Mouse (Mus musculus): ENCODE results near the gene Npas2. TPM values are rescaled to one million over a fixed set of nuclear protein-coding genes. Genes with fewer than 3 reads are reported as not detected.

Gene Npas2
- polyA plus RNA-seq, 1 experiment = 0.75 TPM

DNA sequence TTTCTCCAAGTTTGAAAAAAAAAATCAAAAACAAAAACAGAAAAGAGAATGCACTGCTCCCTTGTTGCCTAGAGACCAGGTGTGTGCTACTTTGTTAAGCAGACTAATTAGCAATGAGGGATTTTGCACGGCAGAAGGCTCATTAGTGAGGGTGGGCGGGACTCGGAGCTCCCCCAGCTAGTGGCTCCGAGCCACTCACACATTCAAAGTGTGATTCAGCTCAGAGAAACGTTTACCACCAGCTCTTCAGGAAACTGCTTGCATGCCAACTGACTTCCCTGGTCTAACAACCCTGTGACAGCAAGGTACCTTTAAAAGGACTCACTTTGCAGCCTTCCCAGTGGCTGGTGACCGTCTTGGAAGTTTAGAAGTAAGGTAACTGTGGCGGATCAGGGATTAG is 58.1 kb downstream of the Npas2 start:
- H3K27ac ChIP-seq (ENCODE audit: insufficient read depth, low read length) = no peak overlapping the region
- H3K4me3 ChIP-seq (ENCODE audit: low read depth, low read length) = no peak overlapping the region
- H3K9me3 ChIP-seq (replicated peaks; ENCODE audit: control insufficient read depth, insufficient read depth, low read length, poor library complexity, severe bottlenecking) = no peaks in the 10 kb centered on the region
- no peaks in the 10 kb centered on the region for H3K4me1 ChIP-seq (ENCODE audit: control insufficient read depth, insufficient read depth, low read length)
- no peak for TF ChIP-seq EP300 (IDR thresholded peaks at IDR 0.05; ENCODE audit: insufficient read depth, low read depth, low read length)
- TF ChIP-seq POLR2A (IDR thresholded peaks at IDR 0.05; ENCODE audit: insufficient read depth, low read length) = no peak
- TF ChIP-seq CTCF (IDR thresholded peaks at IDR 0.05; ENCODE audit: low read depth, low read length) = no peak
- no peak overlapping the region for H3K9ac ChIP-seq (ENCODE audit: low read depth, poor library complexity, severe bottlenecking)
- no peaks in the 10 kb centered on the region for H3K27me3 ChIP-seq (ENCODE audit: control insufficient read depth, insufficient read depth, low read length, poor library complexity, severe bottlenecking)
- H3K36me3 ChIP-seq (ENCODE audit: control insufficient read depth, insufficient read depth, low read length, poor library complexity, severe bottlenecking) = no peaks in the 10 kb centered on the region

- Histone ChIP-seq H3K9ac (ENCODE audit: low read depth, poor library complexity, severe bottlenecking) (no peak overlapping the region), H3K27me3 (ENCODE audit: control insufficient read depth, insufficient read depth, low read length, poor library complexity, severe bottlenecking) (no peaks in the 10 kb centered on the region), H3K4me1 (ENCODE audit: control insufficient read depth, insufficient read depth, low read length) (no peaks in the 10 kb centered on the region), H3K36me3 (ENCODE audit: control insufficient read depth, insufficient read depth, low read length, poor library complexity, severe bottlenecking) (no peaks in the 10 kb centered on the region), H3K4me3 (ENCODE audit: low read depth, low read length) (peak overlapping the region; percentile 12; the same call in 1 of the 2 replicates), H3K27ac (ENCODE audit: insufficient read depth, low read length) (no peak overlapping the region), H3K9me3 (replicated peaks; ENCODE audit: control insufficient read depth, insufficient read depth, low read length, poor library complexity, severe bottlenecking) (no peaks in the 10 kb centered on the region)
- TF ChIP-seq CTCF (IDR thresholded peaks at IDR 0.05; ENCODE audit: low read depth, low read length) (peak; percentile 64), EP300 (IDR thresholded peaks at IDR 0.05; ENCODE audit: insufficient read depth, low read depth, low read length) (no peak), POLR2A (IDR thresholded peaks at IDR 0.05; ENCODE audit: insufficient read depth, low read length) (no peak)
Observed at GRCm38 (mm10) chr1:39253771-39254170, 60.2 kb downstream of the Npas2 start.

- no peaks in the 10 kb centered on the region for H3K4me1 ChIP-seq (ENCODE audit: control insufficient read depth, insufficient read depth, low read length)
- H3K27me3 ChIP-seq (ENCODE audit: control insufficient read depth, insufficient read depth, low read length, poor library complexity, severe bottlenecking) = no peaks in the 10 kb centered on the region
- no peak overlapping the region for H3K4me3 ChIP-seq (ENCODE audit: low read depth, low read length)
- H3K9ac ChIP-seq (ENCODE audit: low read depth, poor library complexity, severe bottlenecking) = no peak overlapping the region
- no peaks in the 10 kb centered on the region for H3K36me3 ChIP-seq (ENCODE audit: control insufficient read depth, insufficient read depth, low read length, poor library complexity, severe bottlenecking)
- no peak overlapping the region for H3K27ac ChIP-seq (ENCODE audit: insufficient read depth, low read length)
- no peak for TF ChIP-seq EP300 (IDR thresholded peaks at IDR 0.05; ENCODE audit: insufficient read depth, low read depth, low read length)
- no peak for TF ChIP-seq POLR2A (IDR thresholded peaks at IDR 0.05; ENCODE audit: insufficient read depth, low read length)
- no peak for TF ChIP-seq CTCF (IDR thresholded peaks at IDR 0.05; ENCODE audit: low read depth, low read length)
- H3K9me3 ChIP-seq (replicated peaks; ENCODE audit: control insufficient read depth, insufficient read depth, low read length, poor library complexity, severe bottlenecking) = no peaks in the 10 kb centered on the region
Observed at GRCm38 (mm10) chr1:39256051-39256450, 62.5 kb downstream of the Npas2 start.

DNA sequence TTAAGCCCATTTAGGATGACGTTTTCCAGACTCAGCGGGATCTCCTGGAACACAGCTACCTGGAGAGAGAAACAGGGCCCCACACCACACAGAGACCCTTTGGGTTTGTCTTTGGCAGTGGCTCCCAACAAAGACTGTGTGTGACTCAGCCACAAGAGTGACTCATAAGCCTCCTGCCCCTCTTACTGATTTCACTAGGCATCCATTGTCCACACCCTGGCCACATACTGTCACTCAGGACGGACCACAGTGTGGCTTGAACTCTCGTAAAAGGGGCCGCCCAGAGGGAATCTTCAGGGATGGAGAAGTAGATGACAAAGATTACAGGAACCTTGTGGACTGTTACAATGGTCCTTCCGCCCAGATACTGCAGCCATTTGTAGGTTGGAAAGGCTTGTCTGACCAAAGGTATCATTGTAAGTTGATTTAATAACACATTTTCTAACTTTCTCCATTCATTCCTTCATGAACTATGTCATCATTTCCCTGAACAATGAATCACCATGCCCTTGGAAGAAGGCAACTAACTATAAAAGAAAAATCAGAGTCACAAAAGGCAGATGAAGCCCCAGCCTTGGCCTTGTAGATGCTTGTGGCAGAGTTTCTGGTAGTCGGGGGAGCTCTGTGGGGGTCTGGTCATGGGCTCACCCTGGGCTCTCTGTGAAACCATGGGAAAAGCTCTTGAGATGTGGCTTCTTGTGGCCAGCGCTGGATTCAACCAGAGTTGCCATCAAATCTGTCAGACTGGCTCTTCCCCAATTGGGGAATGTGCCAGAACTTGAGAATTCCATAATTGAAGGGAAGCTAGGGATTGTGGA is 63.2 kb downstream of the Npas2 start:
- H3K9me3 ChIP-seq (replicated peaks; ENCODE audit: control insufficient read depth, insufficient read depth, low read length, poor library complexity, severe bottlenecking) = no peaks in the 10 kb centered on the region
- H3K4me3 ChIP-seq (ENCODE audit: low read depth, low read length) = no peak overlapping the region
- H3K4me1 ChIP-seq (ENCODE audit: control insufficient read depth, insufficient read depth, low read length) = no peaks in the 10 kb centered on the region
- H3K27me3 ChIP-seq (ENCODE audit: control insufficient read depth, insufficient read depth, low read length, poor library complexity, severe bottlenecking) = no peaks in the 10 kb centered on the region
- H3K36me3 ChIP-seq (ENCODE audit: control insufficient read depth, insufficient read depth, low read length, poor library complexity, severe bottlenecking) = no peaks in the 10 kb centered on the region
- H3K27ac ChIP-seq (ENCODE audit: insufficient read depth, low read length) = no peak overlapping the region
- TF ChIP-seq EP300 (IDR thresholded peaks at IDR 0.05; ENCODE audit: insufficient read depth, low read depth, low read length) (no peak), POLR2A (IDR thresholded peaks at IDR 0.05; ENCODE audit: insufficient read depth, low read length) (no peak), CTCF (IDR thresholded peaks at IDR 0.05; ENCODE audit: low read depth, low read length) (no peak)
- H3K9ac ChIP-seq (ENCODE audit: low read depth, poor library complexity, severe bottlenecking) = no peak overlapping the region

GRCm38 (mm10) chr1:39257331-39257594 is 63.7 kb downstream of the Npas2 start:
- TF ChIP-seq POLR2A (IDR thresholded peaks at IDR 0.05; ENCODE audit: insufficient read depth, low read length) (no peak), EP300 (IDR thresholded peaks at IDR 0.05; ENCODE audit: insufficient read depth, low read depth, low read length) (no peak), CTCF (IDR thresholded peaks at IDR 0.05; ENCODE audit: low read depth, low read length) (no peak)
- no peak overlapping the region for H3K9ac ChIP-seq (ENCODE audit: low read depth, poor library complexity, severe bottlenecking)
- no peaks in the 10 kb centered on the region for H3K4me1 ChIP-seq (ENCODE audit: control insufficient read depth, insufficient read depth, low read length)
- H3K9me3 ChIP-seq (replicated peaks; ENCODE audit: control insufficient read depth, insufficient read depth, low read length, poor library complexity, severe bottlenecking) = no peaks in the 10 kb centered on the region
- H3K27ac ChIP-seq (ENCODE audit: insufficient read depth, low read length) = no peak overlapping the region
- H3K4me3 ChIP-seq (ENCODE audit: low read depth, low read length) = no peak overlapping the region
- no peaks in the 10 kb centered on the region for H3K27me3 ChIP-seq (ENCODE audit: control insufficient read depth, insufficient read depth, low read length, poor library complexity, severe bottlenecking)
- H3K36me3 ChIP-seq (ENCODE audit: control insufficient read depth, insufficient read depth, low read length, poor library complexity, severe bottlenecking) = no peaks in the 10 kb centered on the region

GRCm38 (mm10) chr1:39259668-39260067 is 66.1 kb downstream of the Npas2 start:
- Histone ChIP-seq H3K27ac (ENCODE audit: insufficient read depth, low read length) (no peak overlapping the region), H3K9me3 (replicated peaks; ENCODE audit: control insufficient read depth, insufficient read depth, low read length, poor library complexity, severe bottlenecking) (no peaks in the 10 kb centered on the region), H3K4me3 (ENCODE audit: low read depth, low read length) (no peak overlapping the region), H3K9ac (ENCODE audit: low read depth, poor library complexity, severe bottlenecking) (no peak overlapping the region), H3K4me1 (ENCODE audit: control insufficient read depth, insufficient read depth, low read length) (no peaks in the 10 kb centered on the region), H3K36me3 (ENCODE audit: control insufficient read depth, insufficient read depth, low read length, poor library complexity, severe bottlenecking) (no peaks in the 10 kb centered on the region), H3K27me3 (ENCODE audit: control insufficient read depth, insufficient read depth, low read length, poor library complexity, severe bottlenecking) (no peaks in the 10 kb centered on the region)
- TF ChIP-seq EP300 (IDR thresholded peaks at IDR 0.05; ENCODE audit: insufficient read depth, low read depth, low read length) (no peak), POLR2A (IDR thresholded peaks at IDR 0.05; ENCODE audit: insufficient read depth, low read length) (no peak), CTCF (IDR thresholded peaks at IDR 0.05; ENCODE audit: low read depth, low read length) (no peak)

All from ES-Bruce4 (cell line).